Mouse (Mus musculus) midbrain, postnatal 0 days (tissue): ENCODE measurements around the gene Vti1b. TPM values are rescaled to one million over a fixed set of nuclear protein-coding genes. Genes with fewer than 3 reads are reported as not detected.
"Not testable (repeated sequence)": the region's sequence is repeated elsewhere in the genome, so short reads cannot be mapped to it uniquely, and the experiment has no call there.

Source experiments
- ATAC-seq: fragments of 200-750 bp; cut with Nextera tagmentation; 2 replicates; pipeline ENCODE4 v1.8.0; 2017; ENCODE audit warnings: moderate number of reproducible peaks, mild to moderate bottlenecking, moderate TSS enrichment, moderate library complexity; ENCODE audit not compliant: low FRiP score
- DNase-seq: peaks from one replicate; pipeline ENCODE4 v3.0.0-alpha.2; 2015; ENCODE audit warnings: low spot score
- H3K27ac ChIP-seq: fragments of 300-500 bp; sonication (generic); 2 replicates; pipeline ENCODE4 v1.5.1; 2014; ENCODE audit warnings: low read depth, mild to moderate bottlenecking, low read length, mixed read lengths
- H3K27me3 ChIP-seq: fragments of 300-500 bp; sonication (generic); 2 replicates; pipeline ENCODE4 v1.6.1; 2014; ENCODE audit warnings: low read length, control low read depth, mixed read lengths; ENCODE audit not compliant: insufficient read depth
- H3K36me3 ChIP-seq: fragments of 300-500 bp; sonication (generic); 2 replicates; pipeline ENCODE4 v1.6.1; 2014; ENCODE audit warnings: low read length, control low read depth, mixed read lengths; ENCODE audit not compliant: insufficient read depth
- H3K4me1 ChIP-seq: fragments of 300-500 bp; sonication (generic); 2 replicates; pipeline ENCODE4 v1.6.1; 2014; ENCODE audit warnings: mild to moderate bottlenecking, control low read depth, antibody characterized with exemption, low read length, mixed read lengths; ENCODE audit not compliant: insufficient read depth
- H3K4me2 ChIP-seq: fragments of 300-500 bp; sonication (generic); 2 replicates; pipeline ENCODE4 v1.6.1; 2014; ENCODE audit warnings: low read depth, mild to moderate bottlenecking, low read length, mixed read lengths; ENCODE audit not compliant: poor library complexity, severe bottlenecking
- H3K4me3 ChIP-seq: fragments of 300-500 bp; sonication (generic); 2 replicates; pipeline ENCODE4 v1.5.1; 2014; ENCODE audit warnings: low read depth, mild to moderate bottlenecking, low read length, moderate library complexity
- H3K9ac ChIP-seq: fragments of 300-500 bp; sonication (generic); replicated peaks from 2 replicates; pipeline ENCODE4 v1.6.1; 2014; ENCODE audit warnings: mild to moderate bottlenecking, low read length, moderate library complexity, mixed read lengths; ENCODE audit not compliant: poor library complexity, severe bottlenecking
- H3K9me3 ChIP-seq: fragments of 300-500 bp; sonication (generic); 2 replicates; pipeline ENCODE4 v1.6.1; 2016; ENCODE audit warnings: low read length, control low read depth
- CTCF ChIP-seq: IDR thresholded peaks from 2 replicates; pipeline ENCODE4 v1.5.1; 2016; ENCODE audit warnings: antibody characterized with exemption, mild to moderate bottlenecking
- WGBS: fragments of 180-500 bp; shearing (Covaris S2); extraction: QIAGEN DNeasy Blood & Tissue Kit; methylation state at CpG from one replicate; pipeline ENCODE4 v1.1.7; 2014; 5-methylcytosine and 5-hydroxymethylcytosine counted together
- polyA plus RNA-seq: library from polyadenylated mRNA; unstranded; fragments of >200 nt; fragmentation: Nextera tagmentation; extraction: Ambion mirVana; gene quantifications from 2 replicates; pipeline ENCODE4 v1.2.1, GENCODE M21; 2015
- total RNA-seq: library from RNA; depleted of rRNA; stranded (reverse); fragments of >200 nt; gene quantifications from 2 replicates; pipeline ENCODE4 v1.2.3, GENCODE M21; 2014

Gene Vti1b
- total and polyA plus RNA-seq, 2 experiments from 2014 or later: 83.0 to 230 TPM

DNA sequence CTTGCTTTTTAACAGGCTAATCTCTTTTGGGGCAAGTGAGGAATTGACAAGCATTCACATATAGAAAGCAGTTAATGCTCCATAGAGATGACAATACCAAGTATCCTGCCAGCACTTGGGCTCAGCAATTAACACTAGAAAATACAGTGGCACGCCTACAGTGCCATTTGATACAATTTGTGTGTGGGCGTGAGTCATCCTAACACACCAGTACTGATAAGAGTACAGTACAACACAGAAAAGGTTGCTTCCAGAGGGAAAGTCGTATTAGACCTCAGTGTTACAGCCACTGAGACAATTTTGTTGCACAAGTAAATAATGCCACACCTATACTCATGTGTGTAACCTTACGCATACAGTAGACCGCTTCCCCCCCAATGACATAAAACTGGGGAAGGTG lies 24.6 kb upstream of the Vti1b start:
- DNase-seq (no peak), ATAC-seq (no peak)
- H3K9me3 ChIP-seq: no peaks in the 10 kb centered on the region
- no peaks in the 10 kb centered on the region for H3K27me3 ChIP-seq
- no peak overlapping the region for H3K4me2 ChIP-seq
- TF ChIP-seq CTCF: no peak
- no peak overlapping the region for H3K4me3 ChIP-seq
- H3K27ac ChIP-seq: no peak overlapping the region
- no peak overlapping the region for H3K9ac ChIP-seq
- H3K36me3 ChIP-seq: no peaks in the 10 kb centered on the region
- H3K4me1 ChIP-seq: no peaks in the 10 kb centered on the region
- 89% methylated on average over 5 of the region's 5 CpGs for WGBS

DNA sequence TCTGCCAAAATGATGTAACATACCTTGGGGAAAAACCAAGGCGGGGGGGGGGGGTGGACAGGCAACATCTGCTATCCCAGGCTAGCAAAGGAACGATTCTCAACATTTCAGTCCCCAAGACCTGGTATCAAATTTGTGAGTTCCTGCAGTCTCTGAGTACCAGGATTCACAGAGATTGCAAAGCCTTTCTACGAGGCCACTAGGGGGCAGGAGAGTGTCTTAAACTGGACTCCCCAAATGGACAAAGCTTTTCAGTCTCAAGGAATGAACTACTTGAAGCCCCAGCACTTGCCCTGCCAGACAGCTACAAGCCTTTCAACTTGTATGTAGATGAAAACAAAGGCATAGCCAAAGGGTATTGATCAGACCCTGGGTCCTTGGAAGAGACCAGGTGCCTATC lies 21.0 kb upstream of the Vti1b start:
- TF ChIP-seq CTCF: peak; percentile 74
- peaks cover 7% of the 10 kb centered on the region for H3K4me1 ChIP-seq
- no peak overlapping the region for H3K9ac ChIP-seq
- no peak overlapping the region for H3K27ac ChIP-seq
- no peaks in the 10 kb centered on the region for H3K36me3 ChIP-seq
- H3K4me2 ChIP-seq: no peak overlapping the region
- DNase-seq (peak; percentile 68), ATAC-seq (no peak)
- no peak overlapping the region for H3K4me3 ChIP-seq
- WGBS: 8% methylated on average over 3 of the region's 3 CpGs
- H3K27me3 ChIP-seq: no peaks in the 10 kb centered on the region
- no peaks in the 10 kb centered on the region for H3K9me3 ChIP-seq

DNA sequence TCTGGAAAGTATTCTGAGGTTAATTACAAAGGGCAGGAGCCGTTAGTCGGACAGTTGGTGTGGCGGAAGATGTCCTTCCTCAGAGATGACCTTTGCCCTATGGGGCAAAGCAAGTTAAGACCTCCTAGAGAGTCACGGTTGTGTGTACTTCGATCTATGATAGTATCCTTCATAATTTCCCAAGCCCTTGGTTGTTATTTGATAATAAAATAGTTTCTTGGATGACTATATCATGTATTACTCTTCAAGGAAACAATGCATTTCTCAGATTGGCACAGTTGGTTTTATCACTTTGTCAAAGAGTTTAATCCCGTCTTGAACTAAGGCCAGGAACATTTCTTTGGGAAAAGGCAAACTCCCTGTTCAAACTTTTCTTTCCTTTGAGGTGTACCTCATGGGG lies 19.7 kb upstream of the Vti1b start, which contains the start of gene Rdh11:
Gene Rdh11 (minus strand): TSS at position 101 of the 400 bp plus-strand sequence.
- ATAC-seq: no peak
- Histone ChIP-seq H3K4me3 (peak within 1 kb of the TSS; percentile 58), H3K36me3 (peaks cover 12% of the 10 kb centered on the region; the same call in 1 of the 2 replicates), H3K27me3 (no peaks in the 10 kb centered on the region), H3K9ac (peak within 1 kb of the TSS; percentile 56), H3K9me3 (no peaks in the 10 kb centered on the region), H3K4me1 (peaks cover 7% of the 10 kb centered on the region), H3K4me2 (peak within 1 kb of the TSS; percentile 64), H3K27ac (peak within 1 kb of the TSS; percentile 72)
- 62% methylated on average over 6 of the region's 6 CpGs for WGBS
- no peak for DNase-seq
- no peak for TF ChIP-seq CTCF

DNA sequence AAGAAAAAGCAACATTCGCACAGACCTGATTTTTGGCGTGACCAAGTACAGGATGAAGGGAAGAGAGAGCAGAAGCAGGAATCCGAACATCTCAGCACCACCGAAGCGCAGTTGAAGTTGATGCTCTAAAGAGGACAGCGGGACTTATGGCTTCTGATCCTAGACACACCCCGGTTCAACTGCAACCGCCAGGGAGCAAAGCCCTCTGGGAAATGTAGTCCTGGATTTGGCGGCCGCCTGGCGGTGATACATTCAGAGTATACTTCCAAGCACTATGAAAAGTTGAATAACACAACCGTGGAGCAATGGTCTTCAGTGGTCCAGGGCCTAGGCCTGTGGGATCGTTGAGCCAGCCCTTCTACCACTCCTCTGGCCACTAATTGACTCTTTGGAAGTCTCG lies 19.2 kb upstream of the Vti1b start:
- H3K27me3 ChIP-seq: no peaks in the 10 kb centered on the region
- 4% methylated on average over 14 of the region's 14 CpGs for WGBS
- H3K36me3 ChIP-seq: peaks cover 14% of the 10 kb centered on the region; the same call in 1 of the 2 replicates
- H3K4me3 ChIP-seq: peak overlapping the region; percentile 58
- H3K9me3 ChIP-seq: no peaks in the 10 kb centered on the region
- H3K9ac ChIP-seq: peak overlapping the region; percentile 56
- ATAC-seq (peak; percentile 83), DNase-seq (peak; percentile 89)
- peaks cover 7% of the 10 kb centered on the region for H3K4me1 ChIP-seq
- peak overlapping the region; percentile 64 for H3K4me2 ChIP-seq
- TF ChIP-seq CTCF: peak; percentile 78
- peak overlapping the region; percentile 72 for H3K27ac ChIP-seq

DNA sequence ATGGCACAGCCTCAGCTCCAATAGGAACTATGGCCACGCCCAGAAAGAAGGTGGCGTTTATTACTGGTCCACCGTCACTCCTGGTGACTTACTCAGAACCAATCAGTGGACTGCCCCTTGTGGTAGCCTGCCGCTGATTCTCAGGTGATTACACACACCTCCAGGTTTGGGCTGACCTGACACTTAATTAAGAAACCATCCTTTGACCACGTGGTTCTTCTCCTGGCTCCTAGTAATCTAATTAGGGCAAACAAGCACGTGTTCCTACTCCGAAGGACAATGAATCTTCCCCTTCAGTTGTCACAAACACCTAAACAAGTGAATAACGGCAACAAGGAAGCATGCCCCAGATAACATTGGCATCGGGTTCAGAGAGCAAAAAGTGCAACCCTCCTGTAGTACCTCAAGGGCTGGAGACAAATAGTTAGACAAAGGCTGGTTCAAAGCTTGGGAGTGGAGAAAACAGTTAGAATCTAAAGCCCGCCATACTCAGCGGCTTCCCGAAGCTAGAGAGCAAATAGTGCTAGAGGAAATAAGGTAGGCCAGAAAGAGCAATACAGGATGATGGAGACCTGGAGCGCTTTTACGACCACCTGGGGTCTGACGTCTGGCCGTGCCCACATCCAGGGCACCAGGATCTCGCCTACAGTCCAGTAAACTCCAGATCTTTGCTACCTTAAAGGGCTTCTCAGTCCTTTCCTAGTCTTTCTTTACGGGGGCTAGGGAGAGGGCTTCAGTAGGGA lies 18.6 kb upstream of the Vti1b start:
- WGBS: under 1% methylated on average over 18 of the region's 18 CpGs
- Histone ChIP-seq H3K9me3 (no peaks in the 10 kb centered on the region), H3K4me3 (peak overlapping the region; percentile 58), H3K36me3 (peaks cover 14% of the 10 kb centered on the region; the same call in 1 of the 2 replicates), H3K4me1 (peaks cover 7% of the 10 kb centered on the region), H3K27ac (peak overlapping the region; percentile 72), H3K9ac (peak overlapping the region; percentile 56), H3K4me2 (peak overlapping the region; percentile 64), H3K27me3 (no peaks in the 10 kb centered on the region)
- peak; percentile 95 for ATAC-seq
- peak; percentile 59 for TF ChIP-seq CTCF
- peak; percentile 93 for DNase-seq

- H3K4me2 ChIP-seq, H3K4me3 ChIP-seq, H3K4me1 ChIP-seq, ATAC-seq, H3K27ac ChIP-seq, DNase-seq, H3K27me3 ChIP-seq, H3K9ac ChIP-seq, H3K9me3 ChIP-seq: not testable (repeated sequence)
- 85% methylated on average over 5 of the region's 6 CpGs for WGBS
- peaks cover 49% of the 10 kb centered on the region for H3K36me3 ChIP-seq
Measured at GRCm38 (mm10) chr12:79185160-79185559, 12.7 kb upstream of the Vti1b start.
